Mouse (Mus musculus) spleen, adult 2 months (tissue): ENCODE measurements around the gene Ppp1r18.

ENCODE experiments used
- CTCF ChIP-seq: fragments of 200-500 bp; IDR thresholded peaks from 2 replicates; pipeline ENCODE4 v1.5.1; 2011; ENCODE audit warnings: mild to moderate bottlenecking, inconsistent platforms; ENCODE audit not compliant: insufficient read depth, insufficient read length, insufficient replicate concordance; ENCODE audit errors: extremely low read depth
- POLR2A ChIP-seq: fragments of 200-500 bp; IDR thresholded peaks from 2 replicates; pipeline ENCODE4 v1.6.1; 2011; ENCODE audit warnings: low read depth, low read length, inconsistent platforms

GRCm38 (mm10) chr17:35919060-35919715 lies 53.8 kb downstream of the Ppp1r18 start:
- TF ChIP-seq CTCF (no peak), POLR2A (no peak; the same call in 1 of the 2 replicates)
